Mouse (Mus musculus): ENCODE results near the gene Ddost. TPM values are rescaled to one million over a fixed set of nuclear protein-coding genes. Genes with fewer than 3 reads are reported as not detected.
"Not testable (repeated sequence)": the region's sequence is repeated elsewhere in the genome, so short reads cannot be mapped to it uniquely, and the experiment has no call there.

The Ddost gene
- total RNA-seq, 2 experiments from 2014 or later: 96.5 to 102 TPM

GRCm38 (mm10) chr4:138310311-138310910 lies 5.9 kb downstream of the Ddost start:
- no peak for DNase-seq (ENCODE audit: low spot score in 2 of 2)

GRCm38 (mm10) chr4:138311595-138311994 lies 7.1 kb downstream of the Ddost start:
- DNase-seq (ENCODE audit: low spot score in 2 of 2): no peak

GRCm38 (mm10) chr4:138312105-138312504 lies 7.6 kb downstream of the Ddost start:
- no peak for DNase-seq (ENCODE audit: low spot score in 2 of 2)

GRCm38 (mm10) chr4:138313021-138313420 lies 8.5 kb downstream of the Ddost start:
- DNase-seq (ENCODE audit: low spot score in 2 of 2): no peak

- no peak for DNase-seq (ENCODE audit: low spot score in 2 of 2)
Measured at GRCm38 (mm10) chr4:138313795-138314194, 9.3 kb downstream of the Ddost start.

GRCm38 (mm10) chr4:138315781-138316180 lies 11.3 kb downstream of the Ddost start:
- DNase-seq (ENCODE audit: low spot score in 2 of 2): no peak

- DNase-seq (ENCODE audit: low spot score in 2 of 2): no peak
Measured at GRCm38 (mm10) chr4:138316369-138316768, 11.8 kb downstream of the Ddost start.

- DNase-seq (ENCODE audit: low spot score in 2 of 2): peak; percentile 56 to 58
Measured at GRCm38 (mm10) chr4:138318509-138319266, 14.2 kb downstream of the Ddost start.

- DNase-seq (ENCODE audit: low spot score in 2 of 2): peak; percentile 87 to 88
Measured at GRCm38 (mm10) chr4:138319508-138319907, 15.0 kb downstream of the Ddost start.

GRCm38 (mm10) chr4:138320711-138321110 lies 16.2 kb downstream of the Ddost start:
- DNase-seq (ENCODE audit: low spot score in 2 of 2): no peak

- DNase-seq (ENCODE audit: low spot score in 2 of 2): no peak
Measured at GRCm38 (mm10) chr4:138321488-138321887, 17.0 kb downstream of the Ddost start.

GRCm38 (mm10) chr4:138322692-138323091 lies 18.2 kb downstream of the Ddost start:
- no peak for DNase-seq (ENCODE audit: low spot score in 2 of 2)

GRCm38 (mm10) chr4:138323753-138324152 lies 19.2 kb downstream of the Ddost start:
- no peak for DNase-seq (ENCODE audit: low spot score in 2 of 2)

GRCm38 (mm10) chr4:138324451-138324850 lies 19.9 kb downstream of the Ddost start:
- no peak for DNase-seq (ENCODE audit: low spot score in 2 of 2)

- peak; percentile 88 to 92 for DNase-seq (ENCODE audit: low spot score in 2 of 2)
Measured at GRCm38 (mm10) chr4:138325466-138326076, 21.0 kb downstream of the Ddost start.

- peak; percentile 91 for DNase-seq (ENCODE audit: low spot score in 2 of 2)
Measured at GRCm38 (mm10) chr4:138326077-138326695, 21.7 kb downstream of the Ddost start, which contains the start of gene Pink1. Gene Pink1, minus strand, starts transcription at chr4:138326307.

GRCm38 (mm10) chr4:138327155-138327554 lies 22.6 kb downstream of the Ddost start:
- DNase-seq (ENCODE audit: low spot score in 2 of 2): not testable (repeated sequence)

GRCm38 (mm10) chr4:138327891-138328470 lies 23.5 kb downstream of the Ddost start:
- no peak for DNase-seq (ENCODE audit: low spot score in 2 of 2)

GRCm38 (mm10) chr4:138330264-138330671 lies 25.7 kb downstream of the Ddost start:
- no peak for DNase-seq (ENCODE audit: low spot score in 2 of 2)

GRCm38 (mm10) chr4:138331647-138332046 lies 27.1 kb downstream of the Ddost start:
- DNase-seq (ENCODE audit: low spot score in 2 of 2): no peak

GRCm38 (mm10) chr4:138333135-138333534 lies 28.6 kb downstream of the Ddost start:
- no peak for DNase-seq (ENCODE audit: low spot score in 2 of 2)
